Mouse (Mus musculus) liver, embryonic 13.5 days (tissue): ENCODE measurements around the gene 1700008O03Rik. TPM values are rescaled to one million over a fixed set of nuclear protein-coding genes. Genes with fewer than 3 reads are reported as not detected.

Source experiments
- ATAC-seq: fragments of 200-750 bp; cut with Nextera tagmentation; 2 replicates; pipeline ENCODE4 v1.8.0; 2017; ENCODE audit warnings: low read depth, mild to moderate bottlenecking, moderate number of reproducible peaks, moderate library complexity
- DNase-seq: peaks from one replicate; pipeline ENCODE4 v3.0.0; 2022
- H3K27ac ChIP-seq: fragments of 300-500 bp; sonication (generic); 2 replicates; pipeline ENCODE4 v1.5.1; 2015; ENCODE audit warnings: moderate library complexity, mild to moderate bottlenecking, inconsistent platforms
- H3K27me3 ChIP-seq: fragments of 300-500 bp; sonication (generic); 2 replicates; pipeline ENCODE4 v1.6.1; 2015; ENCODE audit warnings: mild to moderate bottlenecking, inconsistent platforms
- H3K36me3 ChIP-seq: fragments of 300-500 bp; sonication (generic); 2 replicates; pipeline ENCODE4 v1.6.1; 2015; ENCODE audit warnings: mild to moderate bottlenecking, inconsistent platforms
- H3K4me1 ChIP-seq: fragments of 300-500 bp; sonication (generic); replicated peaks from 2 replicates; pipeline ENCODE4 v1.6.1; 2015; ENCODE audit warnings: inconsistent platforms
- H3K4me2 ChIP-seq: fragments of 300-500 bp; sonication (generic); 2 replicates; pipeline ENCODE4 v1.6.1; 2015; ENCODE audit warnings: inconsistent platforms, mild to moderate bottlenecking, moderate library complexity
- H3K4me3 ChIP-seq: fragments of 300-500 bp; sonication (generic); replicated peaks from 2 replicates; pipeline ENCODE4 v1.5.1; 2015; ENCODE audit warnings: mild to moderate bottlenecking, inconsistent platforms
- H3K9ac ChIP-seq: fragments of 300-500 bp; sonication (generic); 2 replicates; pipeline ENCODE4 v1.6.1; 2015; ENCODE audit warnings: mild to moderate bottlenecking, inconsistent platforms
- H3K9me3 ChIP-seq: fragments of 300-500 bp; sonication (generic); replicated peaks from 2 replicates; pipeline ENCODE4 v1.6.1; 2016; ENCODE audit warnings: inconsistent platforms
- WGBS: fragments of 180-500 bp; shearing (Covaris S2); methylation state at CpG from one replicate; pipeline ENCODE4 v1.1.7; 2015; ENCODE audit not compliant: insufficient replicate concordance; 5-methylcytosine and 5-hydroxymethylcytosine counted together
- polyA plus RNA-seq: library from polyadenylated mRNA; unstranded; fragments of >200 nt; fragmentation: Nextera tagmentation; extraction: Ambion mirVana; gene quantifications from 2 replicates; pipeline ENCODE4 v1.2.1, GENCODE M21; 2015

1700008O03Rik gene
- polyA plus RNA-seq, 1 experiment from 2014 or later = 0.18 TPM

- no peak overlapping the region for H3K4me2 ChIP-seq
- peaks cover 22% of the 10 kb centered on the region; the same call in 1 of the 2 replicates for H3K27me3 ChIP-seq
- WGBS = 53% methylated on average over 1 of the region's 1 CpGs
- H3K4me1 ChIP-seq = no peaks in the 10 kb centered on the region
- H3K9me3 ChIP-seq = no peaks in the 10 kb centered on the region
- no peak overlapping the region for H3K4me3 ChIP-seq
- no peaks in the 10 kb centered on the region for H3K36me3 ChIP-seq
- no peak for ATAC-seq
- no peak overlapping the region for H3K9ac ChIP-seq
- H3K27ac ChIP-seq = no peak overlapping the region
- DNase-seq = no peak
Observed at GRCm38 (mm10) chr7:44322290-44322689, 63.3 kb downstream of the 1700008O03Rik start.

- H3K4me2 ChIP-seq = no peak overlapping the region
- H3K27ac ChIP-seq = no peak overlapping the region
- no peak for ATAC-seq
- H3K4me1 ChIP-seq = no peaks in the 10 kb centered on the region
- WGBS = 54% methylated on average over 8 of the region's 8 CpGs
- no peak for DNase-seq
- H3K27me3 ChIP-seq = peaks cover 19% of the 10 kb centered on the region
- no peak overlapping the region for H3K4me3 ChIP-seq
- H3K36me3 ChIP-seq = no peaks in the 10 kb centered on the region
- H3K9me3 ChIP-seq = no peaks in the 10 kb centered on the region
- H3K9ac ChIP-seq = no peak overlapping the region
Observed at GRCm38 (mm10) chr7:44320886-44321285, 64.7 kb downstream of the 1700008O03Rik start.

- peaks cover 28% of the 10 kb centered on the region for H3K27me3 ChIP-seq
- WGBS = 18% methylated on average over 4 of the region's 4 CpGs
- DNase-seq = no peak
Observed at GRCm38 (mm10) chr7:44317913-44318312, 67.7 kb downstream of the 1700008O03Rik start.

GRCm38 (mm10) chr7:44312484-44312883 lies 73.1 kb downstream of the 1700008O03Rik start:
- Histone ChIP-seq H3K9me3 (no peaks in the 10 kb centered on the region), H3K27me3 (peaks cover 80% of the 10 kb centered on the region), H3K9ac (no peak overlapping the region), H3K4me3 (no peak overlapping the region), H3K36me3 (no peaks in the 10 kb centered on the region), H3K4me1 (peaks cover 9% of the 10 kb centered on the region; the same call in 1 of the 2 replicates), H3K4me2 (no peak overlapping the region), H3K27ac (no peak overlapping the region)
- DNase-seq = no peak
- no peak for ATAC-seq
- 43% methylated on average over 16 of the region's 16 CpGs for WGBS

More at GRCm38 (mm10) chr7:44317913-44318312, 67.7 kb downstream of the 1700008O03Rik start:
- H3K9me3 ChIP-seq = no peaks in the 10 kb centered on the region
- H3K36me3 ChIP-seq = no peaks in the 10 kb centered on the region
- H3K27ac ChIP-seq = no peak overlapping the region
- H3K4me3 ChIP-seq = no peak overlapping the region
- H3K9ac ChIP-seq = no peak overlapping the region
- no peak for ATAC-seq
- no peaks in the 10 kb centered on the region for H3K4me1 ChIP-seq
- H3K4me2 ChIP-seq = no peak overlapping the region

- DNase-seq = no peak
Observed at GRCm38 (mm10) chr7:44311713-44312304, 73.8 kb downstream of the 1700008O03Rik start.

GRCm38 (mm10) chr7:44310878-44311712 lies 74.5 kb downstream of the 1700008O03Rik start:
- Histone ChIP-seq H3K36me3 (no peaks in the 10 kb centered on the region), H3K4me2 (peak overlapping the region; percentile 56), H3K27ac (no peak overlapping the region), H3K4me3 (peak overlapping the region; percentile 35), H3K9me3 (no peaks in the 10 kb centered on the region), H3K9ac (no peak overlapping the region), H3K27me3 (peaks cover 86% of the 10 kb centered on the region), H3K4me1 (peaks cover 9% of the 10 kb centered on the region; the same call in 1 of the 2 replicates)
- DNase-seq = no peak
- WGBS = under 1% methylated on average over 37 of the region's 38 CpGs
- ATAC-seq = no peak

More at GRCm38 (mm10) chr7:44311713-44312304, 73.8 kb downstream of the 1700008O03Rik start:
- Histone ChIP-seq H3K9me3 (no peaks in the 10 kb centered on the region), H3K27ac (no peak overlapping the region), H3K9ac (no peak overlapping the region), H3K4me1 (peaks cover 9% of the 10 kb centered on the region; the same call in 1 of the 2 replicates), H3K27me3 (peaks cover 86% of the 10 kb centered on the region), H3K4me2 (no peak overlapping the region), H3K4me3 (no peak overlapping the region), H3K36me3 (no peaks in the 10 kb centered on the region)
- 12% methylated on average over 6 of the region's 6 CpGs for WGBS
- ATAC-seq = no peak

- Histone ChIP-seq H3K4me2 (peak overlapping the region; percentile 56), H3K4me3 (peak overlapping the region; percentile 35), H3K27ac (no peak overlapping the region), H3K27me3 (peaks cover 80% of the 10 kb centered on the region), H3K9me3 (no peaks in the 10 kb centered on the region), H3K4me1 (peaks cover 15% of the 10 kb centered on the region), H3K9ac (no peak overlapping the region), H3K36me3 (no peaks in the 10 kb centered on the region)
- 3% methylated on average over 37 of the region's 40 CpGs for WGBS
- ATAC-seq (no peak), DNase-seq (no peak)
Observed at GRCm38 (mm10) chr7:44310285-44310877, 75.2 kb downstream of the 1700008O03Rik start.

Other genes with a start within 250 kb of the 1700008O03Rik start
- not detected in 2 replicates for gene Klk1b16, start 249.1 kb downstream of the 1700008O03Rik start, polyA plus RNA-seq
- not detected in 2 replicates for gene Klk1b24, start 197.6 kb downstream of the 1700008O03Rik start, polyA plus RNA-seq
- not detected in 2 replicates for gene Klk1b3, start 187.6 kb downstream of the 1700008O03Rik start, polyA plus RNA-seq
- not detected in 2 replicates for gene Klk1b4, start 178.4 kb downstream of the 1700008O03Rik start, polyA plus RNA-seq
- gene Klk1b5, start 169.9 kb downstream of the 1700008O03Rik start, polyA plus RNA-seq = not detected in 2 replicates
- gene Klk1, start 160.5 kb downstream of the 1700008O03Rik start, polyA plus RNA-seq = not detected in 2 replicates
- gene Gm36864, start 149.6 kb downstream of the 1700008O03Rik start, polyA plus RNA-seq = not detected in 2 replicates
- gene 1700028J19Rik, start 139.1 kb downstream of the 1700008O03Rik start, polyA plus RNA-seq = 1.3 and 1.6 TPM in 2 replicates
- 40.3 and 47.0 TPM in 2 replicates for gene 2410002F23Rik, start 139.1 kb downstream of the 1700008O03Rik start, polyA plus RNA-seq
- not detected in 2 replicates for gene Acp4, start 128.4 kb downstream of the 1700008O03Rik start, polyA plus RNA-seq
- gene Gm15517, start 124.4 kb downstream of the 1700008O03Rik start, polyA plus RNA-seq = not detected in 2 replicates
- gene Clec11a, start 78.9 kb downstream of the 1700008O03Rik start, polyA plus RNA-seq = 0.46 and 0.76 TPM in 2 replicates
- gene Shank1, start 75.6 kb downstream of the 1700008O03Rik start, polyA plus RNA-seq = 0.06 TPM in 2 replicates
- gene Syt3, start 1.7 kb downstream of the 1700008O03Rik start, polyA plus RNA-seq = 0.03 and 0.09 TPM in 2 replicates
- not detected in 2 replicates for gene Lrrc4b, start 43.2 kb upstream of the 1700008O03Rik start, polyA plus RNA-seq
- 6.0 and 6.9 TPM in 2 replicates for gene Aspdh, start 79.6 kb upstream of the 1700008O03Rik start, polyA plus RNA-seq
- gene Josd2, start 82.2 kb upstream of the 1700008O03Rik start, polyA plus RNA-seq = 170 and 176 TPM in 2 replicates
- gene Emc10, start 110.7 kb upstream of the 1700008O03Rik start, polyA plus RNA-seq = 43.3 and 46.0 TPM in 2 replicates
- gene Fam71e1, start 110.8 kb upstream of the 1700008O03Rik start, polyA plus RNA-seq = 1.3 and 1.5 TPM in 2 replicates
- gene Mybpc2, start 138.8 kb upstream of the 1700008O03Rik start, polyA plus RNA-seq = not detected in 2 replicates
- 0.08 and 0.14 TPM in 2 replicates for gene Spib, start 146.3 kb upstream of the 1700008O03Rik start, polyA plus RNA-seq
- gene Pold1, start 163.0 kb upstream of the 1700008O03Rik start, polyA plus RNA-seq = 68.3 and 68.4 TPM in 2 replicates
- gene Nr1h2, start 168.1 kb upstream of the 1700008O03Rik start, polyA plus RNA-seq = 40.7 and 47.1 TPM in 2 replicates
- 4.5 and 5.1 TPM in 2 replicates for gene Napsa, start 186.6 kb upstream of the 1700008O03Rik start, polyA plus RNA-seq
- gene Kcnc3, start 204.8 kb upstream of the 1700008O03Rik start, polyA plus RNA-seq = 0.05 and 0.06 TPM in 2 replicates